Mouse (Mus musculus) testis, adult 10 weeks (tissue): Measurements from ENCODE around the gene Actn4. TPM values are rescaled to one million over a fixed set of nuclear protein-coding genes. Genes with fewer than 3 reads are reported as not detected.

Experiments
- polyA plus RNA-seq: library from polyadenylated mRNA; stranded (reverse); fragments of 350-450 nt; fragmentation: Illumina TruSeq; extraction: RNeasy Lipid Tissue Mini Kit (QIAGEN cat#74804); gene quantifications from one replicate; pipeline ENCODE4 v1.2.3, GENCODE M21; 2014; ENCODE audit warnings: low read depth, low replicate concordance

Gene Actn4
- 5.4 TPM for polyA plus RNA-seq

GRCm38 (mm10) chr7:28961927-28962670, at the start of gene Actn4:
Gene Actn4, minus strand, starts transcription at chr7:28962340.

GRCm38 (mm10) chr7:28981651-28982273, 19.6 kb upstream of the Actn4 start, which contains the start of the genes Eif3k and Map4k1:
Gene Eif3k, minus strand, starts transcription at chr7:28981864.
Gene Map4k1, plus strand, starts transcription at chr7:28982050.

DNA sequence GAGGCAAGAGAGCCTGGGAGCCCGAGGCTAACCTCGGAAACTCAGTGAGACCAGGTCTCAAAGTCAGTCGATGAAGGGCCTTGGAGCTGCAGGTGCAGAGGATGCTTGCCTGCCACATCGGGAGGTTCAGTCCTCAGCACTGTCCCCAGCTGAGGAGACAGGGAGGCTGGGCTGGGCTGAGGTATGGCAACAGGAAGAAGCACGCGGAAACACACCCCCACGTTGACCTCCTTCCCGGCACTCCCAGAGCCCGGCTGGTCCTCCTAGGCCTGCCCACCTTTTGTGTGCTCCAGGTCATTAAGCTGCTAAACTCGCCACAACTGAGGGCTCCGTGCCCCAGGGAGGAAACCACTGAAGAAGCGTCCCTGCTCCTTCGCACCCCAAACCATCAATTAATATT, 80.9 kb downstream of the Actn4 start, which contains the start of gene Capn12:
TSS of gene Capn12 (plus strand) at position 224 of the 400 bp plus-strand sequence.

DNA sequence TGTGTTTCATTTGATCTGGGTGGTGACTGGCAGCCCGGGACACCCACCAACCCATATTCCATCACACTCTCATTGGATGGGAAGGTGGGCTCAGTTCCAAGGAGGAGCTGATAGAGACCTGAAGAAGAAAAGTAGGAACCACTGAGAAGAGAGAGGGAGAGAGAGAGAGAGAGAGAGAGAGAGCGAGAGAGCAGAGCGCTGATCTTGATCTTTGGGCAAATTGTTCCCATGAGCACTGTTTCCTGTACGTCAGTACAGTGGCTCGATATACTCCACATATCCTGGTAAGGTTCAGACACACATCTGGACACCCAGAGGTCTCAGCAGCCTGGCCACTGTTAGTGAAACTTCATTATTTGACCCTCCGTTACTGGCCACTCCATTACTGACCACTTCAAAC, 98.6 kb downstream of the Actn4 start, which contains the start of gene Lgals7:
TSS of gene Lgals7 (plus strand) at position 314 of the 400 bp plus-strand sequence.

Other genes with a start within 250 kb of the Actn4 start
- 3.1 TPM for gene Fbxo17, start 245.5 kb downstream of the Actn4 start, polyA plus RNA-seq
- gene Mrps12, start 220.5 kb downstream of the Actn4 start, polyA plus RNA-seq = 15.1 TPM
- gene Sars2, start 220.3 kb downstream of the Actn4 start, polyA plus RNA-seq = 0.18 TPM
- not detected for gene Ccer2, start 206.2 kb downstream of the Actn4 start, polyA plus RNA-seq
- gene Sirt2, start 195.6 kb downstream of the Actn4 start, polyA plus RNA-seq = 29.9 TPM
- 2.9 TPM for gene Nfkbib, start 194.8 kb downstream of the Actn4 start, polyA plus RNA-seq
- gene Rinl, start 173.4 kb downstream of the Actn4 start, polyA plus RNA-seq = 0.66 TPM
- 205 TPM for gene Hnrnpl, start 153.8 kb downstream of the Actn4 start, polyA plus RNA-seq
- gene Ech1, start 137.1 kb downstream of the Actn4 start, polyA plus RNA-seq = 14.1 TPM
- gene Lgals4, start 128.5 kb downstream of the Actn4 start, polyA plus RNA-seq = 2.7 TPM
- not detected for gene Lgals7, start 98.5 kb downstream of the Actn4 start, polyA plus RNA-seq
- gene Capn12, start 80.9 kb downstream of the Actn4 start, polyA plus RNA-seq = not detected
- 19.4 TPM for gene Eif3k, start 19.5 kb upstream of the Actn4 start, polyA plus RNA-seq
- 0.78 TPM for gene Map4k1, start 19.7 kb upstream of the Actn4 start, polyA plus RNA-seq
- gene Ryr1, start 162.8 kb upstream of the Actn4 start, polyA plus RNA-seq = 0.14 TPM
- gene Rasgrp4, start 172.5 kb upstream of the Actn4 start, polyA plus RNA-seq = 0.11 TPM
- gene Fam98c, start 193.9 kb upstream of the Actn4 start, polyA plus RNA-seq = 3.0 TPM
- 2.6 TPM for gene Ggn, start 207.9 kb upstream of the Actn4 start, polyA plus RNA-seq
- gene Spred3, start 208.1 kb upstream of the Actn4 start, polyA plus RNA-seq = 29.2 TPM
- 214 TPM for gene Psmd8, start 218.4 kb upstream of the Actn4 start, polyA plus RNA-seq